Mouse (Mus musculus): ENCODE data around the gene Slc25a30.

DNA sequence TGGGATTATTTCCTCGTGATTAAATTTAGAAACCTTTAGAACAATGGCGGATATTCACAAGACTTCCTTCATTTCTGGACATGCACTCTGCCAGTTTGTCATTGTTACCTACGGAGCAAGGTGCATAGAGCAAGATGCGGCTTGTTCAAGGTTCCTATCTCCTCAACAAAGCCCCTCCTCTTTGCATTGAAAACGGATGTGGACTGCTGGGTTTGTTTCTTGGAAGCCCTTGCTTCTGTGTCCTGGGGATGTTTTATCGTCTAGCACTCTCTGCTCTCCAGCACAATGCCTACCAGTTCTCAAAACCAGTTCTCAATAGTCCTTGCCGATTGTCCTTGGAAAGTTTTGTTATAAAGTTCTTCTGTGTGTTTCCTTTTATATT lies 948 bp upstream of the Slc25a30 start:
- TF ChIP-seq CTCF (IDR thresholded peaks at IDR 0.05; ENCODE audit: insufficient read depth, low read depth, low read length) (no peak), POLR2A (IDR thresholded peaks at IDR 0.05; ENCODE audit: insufficient read depth, low read depth, low read length) (no peak)
